Mouse (Mus musculus): ENCODE measurements at regions not wholly inside any gene's neighbourhood (a gene's known extent, or its start where the extent isn't known, plus 50 kb on each side); places are given as distances from the start of the nearest gene placed in this dataset.
"Not testable (repeated sequence)": the region's sequence is repeated elsewhere in the genome, so short reads cannot be mapped to it uniquely, and the experiment has no call there.

DNA sequence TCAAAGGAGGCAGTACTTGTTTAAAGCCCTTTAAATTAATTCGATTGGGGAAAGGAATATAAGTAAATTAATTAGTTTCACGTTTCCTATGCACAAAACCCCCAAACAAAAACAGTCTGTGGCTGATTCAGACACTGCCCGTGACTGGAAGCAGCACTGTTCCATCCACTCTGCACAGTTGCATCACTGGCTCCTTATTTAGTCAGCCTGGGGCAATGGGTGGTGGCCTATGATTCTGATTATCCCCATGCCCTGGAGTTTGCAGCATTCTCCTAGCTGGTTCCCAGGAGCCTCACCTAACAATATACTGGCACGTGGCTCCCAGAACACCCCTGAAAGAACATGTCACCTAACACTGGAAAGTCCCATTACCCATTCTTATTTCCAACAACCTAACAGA is 99.6 kb upstream of the Fam78b start:
- no peak for DNase-seq

DNA sequence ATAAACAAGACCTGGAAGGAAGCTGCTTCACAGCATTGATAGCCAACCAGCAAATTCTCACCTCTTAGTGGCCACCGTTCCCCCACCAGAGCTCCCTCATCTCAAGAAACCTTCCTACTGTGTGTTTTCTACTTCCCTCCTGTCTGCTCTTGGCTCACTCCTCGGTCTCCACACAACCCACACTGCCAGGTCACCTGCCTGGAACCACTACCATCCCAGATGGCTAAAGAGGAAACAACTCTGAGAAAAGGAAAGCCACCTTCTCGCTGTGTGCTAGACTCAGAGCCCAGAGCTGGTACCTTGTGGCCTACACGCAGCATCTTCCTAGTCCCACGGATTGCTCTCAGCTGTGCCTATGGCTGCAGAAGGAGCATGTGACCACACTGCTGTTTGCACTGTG is 97.8 kb upstream of the Fam78b start:
- no peak for DNase-seq

DNA sequence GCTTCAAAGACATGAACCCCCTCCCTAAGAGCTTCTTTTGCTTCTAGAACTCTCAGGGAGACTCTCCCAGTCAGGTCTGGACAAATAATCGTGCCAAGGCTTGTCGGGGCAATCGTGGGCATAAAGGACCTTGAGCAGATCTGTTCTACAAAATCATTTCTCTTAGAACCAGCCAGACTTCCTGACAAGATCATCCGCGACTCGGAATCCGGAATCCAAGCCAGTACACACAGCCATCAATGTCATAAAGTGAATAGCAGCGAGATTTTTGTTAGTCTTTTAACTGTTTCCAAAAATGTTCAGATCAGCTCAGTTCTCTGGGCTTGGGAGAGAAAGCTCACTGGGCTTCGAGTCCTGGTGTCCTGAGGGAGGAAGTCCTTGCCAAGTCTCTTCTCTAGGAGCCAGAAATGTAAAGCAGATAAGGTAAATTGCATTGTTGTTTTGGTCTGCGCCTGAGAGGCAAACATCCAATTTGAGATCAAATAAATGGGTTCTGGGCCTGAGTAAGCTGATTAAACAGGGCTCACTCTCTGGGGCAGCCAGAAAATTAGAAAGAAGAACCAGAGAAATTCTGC is 92.9 kb upstream of the Fam78b start:
- DNase-seq, result no peak

DNA sequence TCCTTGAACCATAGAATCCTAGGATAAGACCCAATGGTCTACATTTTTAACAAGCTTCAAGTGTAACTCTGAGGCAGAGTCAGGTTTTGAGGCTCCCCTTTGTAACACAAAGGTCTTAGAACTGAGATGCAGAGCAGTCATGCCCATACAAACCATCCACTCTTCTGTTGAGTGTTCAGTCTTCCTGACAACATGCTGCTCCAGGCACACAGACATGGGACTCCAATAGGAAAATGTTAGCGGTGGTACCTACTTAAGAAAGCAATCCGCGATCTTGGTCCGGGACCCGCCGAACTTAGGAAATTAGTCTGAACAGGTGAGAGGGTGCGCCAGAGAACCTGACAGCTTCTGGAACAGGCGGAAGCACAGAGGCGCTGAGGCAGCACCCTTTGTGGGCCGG is 89.0 kb upstream of the Fam78b start:
- not testable (repeated sequence) for DNase-seq

DNA sequence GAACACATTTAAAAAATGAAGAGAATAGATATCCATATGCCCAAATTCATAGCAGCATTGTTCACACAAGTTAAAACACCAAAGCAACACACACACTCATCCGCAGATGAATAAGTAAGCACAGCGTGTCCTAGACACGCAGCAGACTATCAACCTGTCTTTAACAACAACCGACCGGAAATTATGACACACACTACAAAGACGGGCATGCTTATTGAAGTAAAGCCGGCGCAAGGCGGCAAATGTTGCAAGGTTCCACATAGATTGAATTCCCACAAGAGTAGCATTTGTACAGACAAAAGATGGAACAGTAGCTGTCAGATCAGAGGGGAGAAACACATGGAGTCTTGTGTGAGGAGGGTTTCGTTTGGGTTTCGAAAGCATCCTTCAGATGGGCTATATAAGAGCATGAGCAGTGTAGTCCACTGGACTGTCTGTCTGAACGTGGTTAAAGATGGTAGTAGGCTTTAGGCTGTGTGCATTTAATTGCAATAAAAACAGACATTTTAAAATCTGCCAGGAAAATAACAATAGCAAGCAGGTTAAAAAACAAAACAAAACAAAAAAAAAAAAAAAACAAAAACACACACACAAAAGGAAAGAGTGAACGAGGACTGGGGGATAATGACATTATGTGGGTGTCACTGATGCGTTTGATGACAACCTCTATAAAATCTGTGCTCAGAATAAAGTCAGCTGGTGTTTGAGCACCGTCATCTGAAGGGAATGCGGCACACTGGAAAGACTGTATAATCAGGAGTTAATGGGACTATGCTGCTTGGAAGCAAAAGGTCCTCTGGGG is 78.1 kb upstream of the Fam78b start:
- no peak for DNase-seq

DNA sequence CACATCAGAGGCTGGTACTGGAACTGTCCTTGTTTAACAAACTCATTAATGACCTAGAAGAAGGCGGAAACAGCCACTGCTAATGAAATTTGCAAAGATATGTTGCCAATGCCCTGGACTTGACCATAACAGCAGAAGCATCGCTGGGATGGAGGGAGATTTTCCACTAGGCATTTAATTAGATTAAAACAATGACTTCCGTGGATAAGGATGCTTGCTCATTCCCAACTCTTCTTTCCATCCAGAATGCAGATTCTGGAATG is 77.6 kb upstream of the Fam78b start:
- DNase-seq, result no peak

DNA sequence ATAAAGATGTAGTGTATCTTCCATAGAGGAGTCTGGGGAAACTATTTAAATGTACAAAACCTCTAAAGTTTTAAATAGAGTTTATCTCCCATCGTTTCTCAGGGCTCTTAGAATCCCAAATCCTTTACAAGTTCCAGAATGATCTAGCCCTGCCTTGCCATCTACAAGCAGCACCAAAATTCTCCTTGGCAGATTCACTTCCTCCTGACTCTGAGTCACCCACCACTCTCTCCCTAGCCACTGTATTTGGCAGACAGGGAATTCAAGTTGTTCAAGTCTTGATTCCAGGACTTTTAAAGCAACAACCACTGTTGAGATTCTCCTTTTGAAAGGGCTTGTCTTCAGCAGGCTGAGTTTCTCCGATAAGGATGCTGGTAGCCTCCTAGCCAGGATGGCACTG is 77.1 kb upstream of the Fam78b start:
- DNase-seq, result no peak

DNA sequence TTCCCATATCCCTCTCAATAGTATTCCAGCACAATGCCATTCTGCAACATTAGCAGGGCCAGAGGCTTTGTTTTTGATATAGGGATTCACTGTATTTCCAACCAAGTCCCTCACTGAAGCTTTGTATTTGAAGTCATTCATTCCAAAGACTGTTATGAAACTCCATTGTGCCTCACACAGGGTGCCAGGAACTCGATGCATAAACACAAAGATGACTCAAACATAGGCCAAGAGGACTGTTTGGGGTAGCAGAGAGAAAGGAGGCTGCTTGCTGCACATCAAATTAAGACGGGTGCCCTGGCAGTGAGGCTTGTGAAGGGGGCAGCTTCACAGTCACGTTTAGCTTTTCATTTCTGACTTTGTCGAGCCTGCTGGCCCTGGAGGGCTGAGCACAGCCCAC is 75.1 kb upstream of the Fam78b start:
- no peak for DNase-seq

DNA sequence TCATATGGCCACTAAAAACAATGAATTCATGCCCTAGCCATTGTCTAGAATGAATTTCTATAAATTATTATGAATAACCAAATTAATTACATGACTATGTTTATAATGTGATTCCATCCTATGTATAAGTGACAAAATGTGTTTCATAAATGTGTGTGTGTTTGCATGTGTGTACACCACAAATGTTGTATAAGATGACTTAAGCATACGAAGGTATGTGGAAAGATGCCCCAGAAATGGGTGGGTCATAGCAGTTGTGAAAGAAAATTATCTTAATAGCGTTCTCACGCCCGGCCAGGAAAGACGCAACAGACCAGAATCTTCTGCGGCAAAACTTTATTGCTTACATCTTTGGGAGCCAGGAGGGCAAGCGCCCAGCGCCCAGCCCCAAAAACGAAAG is 61.5 kb upstream of the Fam78b start:
- DNase-seq, result not testable (repeated sequence)

DNA sequence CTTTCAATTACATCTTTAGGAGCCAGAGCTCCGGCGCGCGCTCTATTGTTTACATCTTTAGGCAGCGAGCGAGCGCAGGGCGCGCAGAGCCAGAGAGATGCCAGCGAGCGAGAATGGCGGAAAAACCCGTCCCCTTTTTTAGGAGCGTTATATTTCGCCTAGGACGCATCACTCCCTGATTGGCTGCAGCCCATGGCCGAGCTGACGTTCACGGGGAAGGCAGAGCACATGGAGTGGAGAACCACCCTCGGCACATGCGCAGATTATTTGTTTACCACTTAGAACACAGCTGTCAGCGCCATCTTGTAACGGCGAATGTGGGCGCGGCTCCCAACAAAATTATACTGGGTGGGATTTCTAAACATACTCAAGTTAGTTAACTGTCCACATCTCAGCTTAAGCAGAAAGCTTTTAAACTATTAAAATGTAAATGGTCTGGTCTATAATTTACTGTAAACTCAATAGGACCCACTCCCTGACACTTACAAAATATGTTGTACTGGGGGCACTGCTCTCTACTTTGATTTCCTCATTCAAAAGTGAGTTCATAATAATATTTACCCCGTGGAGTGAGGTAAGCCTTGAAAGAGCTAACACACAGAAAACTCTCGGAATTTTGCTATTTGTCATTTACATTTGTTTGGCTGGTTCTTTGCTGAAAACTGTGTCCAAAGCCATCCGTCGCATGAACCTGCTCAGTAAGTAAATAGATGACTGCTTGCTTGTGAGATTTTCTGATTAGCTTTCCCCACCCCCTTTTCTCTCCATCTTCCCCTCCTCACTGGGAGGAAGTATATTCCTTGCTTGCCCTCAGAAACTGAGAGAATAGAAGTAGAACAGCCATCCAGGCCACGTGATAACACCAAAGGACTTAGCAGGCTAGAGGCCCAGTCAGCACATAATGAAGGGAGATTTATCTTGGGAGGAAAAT is 60.8 kb upstream of the Fam78b start:
- not testable (repeated sequence) for DNase-seq

DNA sequence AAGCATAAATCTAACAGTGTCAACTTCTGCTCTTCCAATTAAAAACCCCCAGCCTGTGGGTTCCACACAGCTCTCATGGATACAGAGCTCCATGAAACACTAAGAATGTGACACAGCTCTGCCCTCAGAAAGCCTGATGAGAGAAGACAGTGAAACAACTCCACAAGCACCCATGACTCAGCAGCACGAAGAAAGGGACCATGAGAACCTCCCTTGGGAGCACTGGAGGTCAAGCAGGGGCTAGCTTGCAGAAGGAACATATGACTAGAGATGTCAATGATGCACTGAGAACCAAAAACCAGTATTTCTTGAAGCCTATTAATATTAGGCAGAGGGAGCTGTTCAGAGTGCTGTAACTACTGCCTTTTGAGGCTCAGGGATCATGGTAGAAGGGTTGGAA is 59.0 kb upstream of the Fam78b start:
- no peak for DNase-seq

DNA sequence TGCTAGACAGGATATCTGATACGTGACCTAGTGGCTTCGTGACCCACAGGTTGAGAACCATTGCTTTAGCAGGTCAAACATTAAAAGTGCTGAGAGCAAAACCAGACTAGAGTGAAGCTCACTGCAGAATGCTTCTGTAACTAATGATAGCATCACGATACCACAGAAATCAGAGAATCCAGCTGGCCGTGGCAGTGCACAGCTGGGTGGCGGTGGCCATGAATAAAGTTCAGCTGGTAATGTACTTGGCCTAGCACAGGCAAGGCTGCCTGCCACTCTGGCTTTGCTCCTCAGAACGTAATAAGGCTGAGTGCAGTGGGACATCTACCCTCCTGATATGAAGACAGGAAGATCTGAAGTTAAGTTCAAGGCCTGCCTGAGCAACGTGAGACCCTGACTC is 56.7 kb upstream of the Fam78b start:
- no peak for DNase-seq

DNA sequence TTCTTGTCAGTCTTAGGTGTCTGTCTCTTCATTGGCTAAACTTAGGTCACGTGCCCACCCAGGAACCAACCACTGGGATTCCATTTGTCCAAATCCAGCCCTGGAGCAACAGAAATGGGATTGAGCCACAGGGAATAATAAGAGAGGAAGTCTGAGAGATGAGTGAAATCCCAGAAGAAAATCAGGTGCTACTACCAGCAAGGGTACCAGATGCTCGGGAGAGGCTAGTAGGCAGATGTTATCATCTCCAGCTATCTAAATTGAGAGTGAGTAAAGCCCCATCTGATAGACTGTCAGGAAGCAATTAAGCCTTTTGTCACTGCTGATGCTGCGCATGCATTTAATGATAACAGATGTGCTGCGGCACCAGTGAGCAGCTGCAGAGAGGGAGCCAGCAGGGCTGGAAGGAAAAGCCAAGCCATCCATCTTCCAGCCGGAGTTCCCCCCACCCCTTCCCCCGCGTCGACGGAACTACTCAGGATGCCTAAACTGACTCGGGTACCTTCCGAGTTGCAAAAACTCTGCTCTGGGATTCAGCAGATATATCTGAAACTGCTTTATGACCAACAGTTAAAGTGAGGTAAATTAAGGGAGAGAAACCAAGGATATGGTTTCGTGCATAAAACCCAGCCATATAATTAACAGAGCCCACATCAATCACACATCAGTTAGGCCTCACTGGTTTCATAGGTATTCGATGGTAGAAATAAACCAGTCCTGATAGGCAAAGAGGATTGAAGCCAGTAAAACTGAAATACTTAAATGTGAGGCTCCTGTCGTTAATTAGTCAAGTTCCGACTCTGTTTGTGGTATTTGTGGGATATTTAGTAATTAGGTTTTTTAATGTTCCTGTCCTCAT is 53.1 kb upstream of the Fam78b start:
- no peak for DNase-seq

Measured in thymus, adult 18-20 months (tissue).